Mouse (Mus musculus) ES-Bruce4 (cell line): Measurements from ENCODE around the gene Ccl17. TPM values are rescaled to one million over a fixed set of nuclear protein-coding genes. Genes with fewer than 3 reads are reported as not detected.
A peak's percentile ranks its signal among the peaks of the same experiment; 100 is the strongest.

ENCODE experiments used
- H3K27ac ChIP-seq: 2 replicates; pipeline ENCODE4 v1.5.1; 2012; ENCODE audit warnings: low read length, inconsistent platforms; ENCODE audit not compliant: insufficient read depth
- H3K27me3 ChIP-seq: 2 replicates; pipeline ENCODE4 v1.6.1; 2012; ENCODE audit warnings: mild to moderate bottlenecking, low read length, inconsistent platforms; ENCODE audit not compliant: control insufficient read depth, poor library complexity, insufficient read depth, severe bottlenecking
- H3K36me3 ChIP-seq: 2 replicates; pipeline ENCODE4 v1.6.1; 2012; ENCODE audit warnings: inconsistent platforms, mild to moderate bottlenecking, low read length, moderate library complexity; ENCODE audit not compliant: control insufficient read depth, poor library complexity, insufficient read depth, severe bottlenecking
- H3K4me1 ChIP-seq: one replicate; pipeline ENCODE4 v1.8.1; 2011; ENCODE audit warnings: low read length; ENCODE audit not compliant: control insufficient read depth, insufficient read depth
- H3K4me3 ChIP-seq: 2 replicates; pipeline ENCODE4 v1.5.1; 2011; ENCODE audit warnings: low read depth, mild to moderate bottlenecking, low read length
- H3K9ac ChIP-seq: 2 replicates; pipeline ENCODE4 v1.6.1; 2012; ENCODE audit warnings: low read depth, mild to moderate bottlenecking, inconsistent platforms; ENCODE audit not compliant: poor library complexity, severe bottlenecking
- H3K9me3 ChIP-seq: replicated peaks from 2 replicates; pipeline ENCODE4 v1.6.1; 2012; ENCODE audit warnings: mild to moderate bottlenecking, low read length, inconsistent platforms; ENCODE audit not compliant: control insufficient read depth, poor library complexity, insufficient read depth, severe bottlenecking
- CTCF ChIP-seq: IDR thresholded peaks from one replicate; pipeline ENCODE4 v1.8.1; 2011; ENCODE audit warnings: low read depth, low read length
- EP300 ChIP-seq: IDR thresholded peaks from 2 replicates; pipeline ENCODE4 v1.6.1; 2011; ENCODE audit warnings: low read depth, low read length; ENCODE audit not compliant: insufficient read depth
- POLR2A ChIP-seq: IDR thresholded peaks from one replicate; pipeline ENCODE4 v1.8.1; 2011; ENCODE audit warnings: low read length; ENCODE audit not compliant: insufficient read depth
- polyA plus RNA-seq: library from polyadenylated mRNA; stranded (reverse); fragments of >200 nt; gene quantifications from 2 replicates; pipeline ENCODE4 v1.2.4, GENCODE M21; 2011; ENCODE audit warnings: low read depth; ENCODE audit not compliant: missing spikeins, insufficient read depth, insufficient read length

Gene Ccl17
- polyA plus RNA-seq, 1 experiment = not detected

DNA sequence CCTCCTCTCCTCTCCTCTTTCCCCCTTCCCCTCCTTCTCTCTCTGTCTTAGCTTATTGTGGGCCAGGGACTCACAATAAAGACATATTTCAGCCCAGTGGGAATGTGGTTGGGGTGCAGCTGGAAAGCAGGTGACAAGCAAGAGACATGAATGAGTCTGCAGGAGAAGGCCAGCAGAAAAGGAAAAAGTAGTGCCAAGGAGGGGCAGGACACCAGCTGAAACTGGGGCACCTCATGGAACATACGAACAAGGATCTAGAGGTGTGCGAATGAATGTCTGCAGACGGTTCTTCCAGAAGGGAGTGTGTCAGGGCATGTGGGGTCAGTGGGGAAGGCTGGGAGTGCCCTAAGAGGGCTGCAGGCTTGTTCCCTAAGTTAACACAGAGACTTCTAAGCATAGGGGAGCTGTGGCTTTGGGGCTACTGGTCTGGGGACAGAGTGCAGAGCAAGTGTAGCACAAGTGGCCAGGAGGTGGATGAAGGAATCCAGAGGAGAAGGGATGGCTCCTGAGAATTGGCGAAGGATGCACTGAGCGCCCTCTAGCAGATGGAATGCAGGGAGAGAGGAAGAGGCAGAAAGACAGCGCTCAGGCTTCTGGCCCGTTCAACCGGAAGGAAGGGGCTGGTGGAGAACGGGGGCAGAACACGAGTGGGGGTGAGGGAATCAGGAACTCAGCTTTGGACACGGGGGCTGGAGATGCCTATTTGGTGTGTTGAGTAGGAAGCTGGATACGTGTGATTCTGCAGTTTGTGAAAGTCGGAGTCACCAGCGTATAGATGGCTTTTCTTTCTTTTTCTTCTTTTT lies 8.8 kb upstream of the Ccl17 start:
- Histone ChIP-seq H3K9ac (no peak overlapping the region), H3K36me3 (no peaks in the 10 kb centered on the region), H3K27ac (no peak overlapping the region), H3K4me3 (no peak overlapping the region), H3K4me1 (no peaks in the 10 kb centered on the region), H3K27me3 (no peaks in the 10 kb centered on the region), H3K9me3 (no peaks in the 10 kb centered on the region)
- no peak for TF ChIP-seq EP300
- no peak for TF ChIP-seq POLR2A
- peak; percentile 67 for TF ChIP-seq CTCF

DNA sequence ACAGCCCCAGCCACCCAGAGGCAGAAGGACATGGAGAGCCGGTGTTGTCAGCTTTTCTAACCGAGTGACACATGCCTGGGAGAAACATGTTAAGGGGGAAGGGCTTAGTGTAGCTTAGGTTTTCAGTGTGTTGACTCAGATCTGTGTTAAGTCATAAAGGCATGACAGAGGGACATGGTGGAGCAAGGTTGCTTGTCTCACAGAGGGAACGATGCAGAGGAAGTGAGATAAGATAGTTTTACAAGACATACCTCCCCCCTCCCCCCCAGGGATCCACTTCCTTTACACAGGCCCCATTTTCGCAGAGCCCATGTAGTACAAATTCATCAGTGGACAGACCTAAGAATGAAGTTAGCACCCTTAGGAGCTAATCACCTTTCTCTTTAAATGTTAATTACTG lies 7.9 kb upstream of the Ccl17 start:
- no peak overlapping the region for H3K9ac ChIP-seq
- H3K27ac ChIP-seq = no peak overlapping the region
- no peaks in the 10 kb centered on the region for H3K27me3 ChIP-seq
- no peak overlapping the region for H3K4me3 ChIP-seq
- H3K4me1 ChIP-seq = no peaks in the 10 kb centered on the region
- H3K9me3 ChIP-seq = no peaks in the 10 kb centered on the region
- no peaks in the 10 kb centered on the region for H3K36me3 ChIP-seq
- TF ChIP-seq EP300 = no peak
- TF ChIP-seq CTCF = no peak
- no peak for TF ChIP-seq POLR2A

DNA sequence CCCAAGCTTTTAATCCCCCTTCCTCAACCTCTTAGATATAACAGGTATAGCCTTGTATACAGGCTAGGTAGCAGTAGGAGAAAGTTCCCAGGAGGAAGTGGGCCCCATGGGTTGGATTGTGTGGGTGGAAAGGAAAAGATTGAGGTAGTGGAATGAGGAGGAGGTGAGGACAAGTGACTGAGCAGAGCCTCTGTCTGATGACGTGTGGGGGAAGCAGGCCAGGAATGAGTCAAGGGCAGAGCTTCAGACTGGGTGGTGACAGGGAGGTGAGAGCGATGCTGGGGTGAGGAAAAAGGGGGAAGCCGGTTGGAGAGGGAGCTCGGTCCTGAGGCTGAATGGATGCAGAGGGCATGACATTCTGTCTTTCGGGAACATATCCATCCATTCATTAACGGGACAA lies 6.7 kb upstream of the Ccl17 start:
- TF ChIP-seq CTCF (no peak), EP300 (no peak), POLR2A (no peak)
- no peak overlapping the region for H3K4me3 ChIP-seq
- H3K27ac ChIP-seq = no peak overlapping the region
- no peaks in the 10 kb centered on the region for H3K36me3 ChIP-seq
- no peaks in the 10 kb centered on the region for H3K4me1 ChIP-seq
- H3K9ac ChIP-seq = no peak overlapping the region
- H3K27me3 ChIP-seq = no peaks in the 10 kb centered on the region
- no peaks in the 10 kb centered on the region for H3K9me3 ChIP-seq

DNA sequence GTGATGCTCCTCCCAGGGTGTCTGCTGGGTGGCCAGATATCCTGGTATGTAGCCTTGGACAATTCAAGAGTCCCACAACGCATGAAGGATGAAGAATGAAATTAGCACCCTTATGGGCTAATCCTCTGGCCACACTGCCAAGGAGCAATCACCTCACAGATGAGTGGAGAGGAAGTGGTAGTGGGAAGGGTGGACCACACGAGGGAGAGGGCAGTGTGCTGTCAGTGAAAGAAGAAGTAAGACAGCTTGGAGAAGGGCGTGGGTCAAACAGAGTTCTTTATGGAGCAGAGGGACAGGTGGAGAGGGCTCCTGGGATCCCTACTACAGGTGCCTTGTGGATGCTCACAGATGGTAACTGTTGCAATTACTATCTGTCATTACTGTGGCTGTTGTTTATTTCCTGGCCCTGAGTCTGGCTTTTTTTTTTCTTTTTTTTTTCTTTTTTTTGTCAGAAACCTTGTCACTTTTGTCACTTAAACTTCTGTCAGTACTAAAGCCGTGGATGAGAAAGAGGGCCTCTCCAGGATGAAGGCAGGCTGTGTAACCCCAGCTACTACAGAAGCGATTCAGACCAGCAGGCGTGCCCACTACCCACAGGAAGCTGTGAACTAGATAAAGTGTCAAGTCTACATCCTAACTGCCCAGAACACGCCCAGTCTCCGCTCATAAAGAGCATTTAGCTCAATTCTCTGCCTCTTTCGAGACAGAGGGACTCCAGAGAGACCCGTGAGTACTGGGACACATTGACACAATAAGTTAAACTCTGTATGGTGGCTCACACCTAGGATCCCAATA lies 5.5 kb upstream of the Ccl17 start:
- Histone ChIP-seq H3K27me3 (no peaks in the 10 kb centered on the region), H3K4me3 (no peak overlapping the region), H3K9ac (no peak overlapping the region), H3K36me3 (no peaks in the 10 kb centered on the region), H3K9me3 (no peaks in the 10 kb centered on the region), H3K4me1 (no peaks in the 10 kb centered on the region), H3K27ac (no peak overlapping the region)
- no peak for TF ChIP-seq EP300
- TF ChIP-seq POLR2A = no peak
- TF ChIP-seq CTCF = no peak

DNA sequence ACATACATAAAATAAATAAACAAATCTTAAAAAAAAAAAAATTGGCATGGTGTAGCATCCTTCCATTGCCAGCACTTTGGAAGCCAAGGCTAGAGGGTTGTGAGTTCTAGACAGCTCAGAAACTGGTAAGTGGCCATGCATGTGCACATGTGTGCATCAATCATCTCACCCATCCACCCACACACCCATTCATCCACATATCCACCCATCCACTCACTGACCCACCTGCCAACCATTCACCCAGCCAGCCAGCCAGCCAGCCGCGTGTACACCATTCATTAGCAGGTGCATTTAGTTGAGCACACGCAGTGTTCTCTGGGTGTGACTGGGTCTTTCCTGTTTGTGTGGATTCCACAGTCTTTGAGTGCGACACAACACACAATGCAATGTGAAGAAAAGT lies 4.4 kb upstream of the Ccl17 start:
- no peak for TF ChIP-seq CTCF
- no peak for TF ChIP-seq EP300
- TF ChIP-seq POLR2A = no peak
- Histone ChIP-seq H3K27me3 (no peaks in the 10 kb centered on the region), H3K36me3 (no peaks in the 10 kb centered on the region), H3K27ac (no peak overlapping the region), H3K9ac (no peak overlapping the region), H3K4me1 (no peaks in the 10 kb centered on the region), H3K4me3 (no peak overlapping the region), H3K9me3 (no peaks in the 10 kb centered on the region)

DNA sequence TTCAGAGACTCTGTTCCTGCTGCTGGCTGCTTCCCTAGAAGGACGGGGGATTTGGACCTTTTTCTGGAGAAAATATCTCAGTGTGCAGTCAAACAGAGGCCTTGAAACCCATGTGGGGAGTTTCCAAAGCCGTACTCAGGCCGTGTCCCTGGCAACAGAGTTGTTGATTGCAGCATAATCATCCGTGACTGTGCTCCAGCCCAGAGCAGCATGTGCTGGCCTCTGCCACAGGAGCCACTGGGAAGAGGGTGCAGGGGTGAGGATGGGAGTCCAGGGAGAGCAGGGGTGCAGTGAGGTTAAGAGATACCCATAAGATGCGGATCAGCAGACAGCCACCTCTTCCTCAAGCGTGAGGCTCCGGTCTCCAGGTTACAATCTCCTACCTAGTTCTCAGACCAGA lies 2.7 kb upstream of the Ccl17 start:
- Histone ChIP-seq H3K9ac (no peak overlapping the region), H3K4me1 (no peaks in the 10 kb centered on the region), H3K9me3 (no peaks in the 10 kb centered on the region), H3K27me3 (no peaks in the 10 kb centered on the region), H3K4me3 (no peak overlapping the region), H3K36me3 (no peaks in the 10 kb centered on the region), H3K27ac (no peak overlapping the region)
- TF ChIP-seq EP300 = no peak
- TF ChIP-seq POLR2A = no peak
- no peak for TF ChIP-seq CTCF
